Mouse (Mus musculus) frontal cortex, postnatal 36 days (tissue): Measurements from ENCODE around the gene Olfr1053.
"Not testable (repeated sequence)": the region's sequence is repeated elsewhere in the genome, so short reads cannot be mapped to it uniquely, and the experiment has no call there.

Experiments
- DNase-seq, 2 experiments: peaks; one replicate each; pipeline ENCODE4 v3.0.0; 2022; ENCODE audit warnings: low spot score in 2 of 2

The Olfr1053 gene

GRCm38 (mm10) chr2:86315184-86315583 is at the start of gene Olfr1053:
Gene Olfr1053 (minus strand): TSS chr2:86315284.
- DNase-seq = no peak

GRCm38 (mm10) chr2:86362369-86362768 is 47.3 kb upstream of the Olfr1053 start, which contains the start of gene Olfr1056:
Gene Olfr1056 (minus strand): TSS chr2:86362469.
- DNase-seq = no peak

- DNase-seq = not testable (repeated sequence)
These were observed 36.7 kb upstream of the Olfr1053 start for GRCm38 (mm10) chr2:86351751-86352150.

GRCm38 (mm10) chr2:86350184-86350583 is 35.1 kb upstream of the Olfr1053 start, which contains the start of gene Olfr1055:
Gene Olfr1055 (minus strand): TSS chr2:86350284.
- DNase-seq = no peak

GRCm38 (mm10) chr2:86335333-86335732 is 20.2 kb upstream of the Olfr1053 start, which contains the start of gene Olfr1054:
Gene Olfr1054 (minus strand): TSS chr2:86335433.
- DNase-seq = no peak

- DNase-seq = no peak
These were observed 22.9 kb downstream of the Olfr1053 start, which contains the start of gene Olfr1052 for GRCm38 (mm10) chr2:86292155-86292554. Gene Olfr1052 (plus strand): TSS chr2:86292455.

- DNase-seq = not testable (repeated sequence)
These were observed 36.1 kb downstream of the Olfr1053 start, which contains the start of gene Olfr1051 for GRCm38 (mm10) chr2:86278988-86279387. Gene Olfr1051 (minus strand): TSS chr2:86279088.
